Mouse (Mus musculus) intestine, embryonic 16.5 days (tissue): Measurements from ENCODE around the gene Cryba4. TPM values are rescaled to one million over a fixed set of nuclear protein-coding genes. Genes with fewer than 3 reads are reported as not detected.

Source experiments
- ATAC-seq: fragments of 200-750 bp; cut with Nextera tagmentation; 2 replicates; pipeline ENCODE4 v1.8.0; 2017; ENCODE audit warnings: moderate TSS enrichment, moderate library complexity
- H3K27ac ChIP-seq: fragments of 300-500 bp; sonication (generic); 2 replicates; pipeline ENCODE4 v1.5.1; 2014; ENCODE audit warnings: mild to moderate bottlenecking, low read length
- H3K27me3 ChIP-seq: fragments of 300-500 bp; sonication (generic); replicated peaks from 2 replicates; pipeline ENCODE4 v1.6.1; 2014; ENCODE audit warnings: low read length, control low read depth, mixed read lengths; ENCODE audit not compliant: control insufficient read depth, insufficient read depth
- H3K36me3 ChIP-seq: fragments of 300-500 bp; sonication (generic); 2 replicates; pipeline ENCODE4 v1.6.1; 2014; ENCODE audit warnings: low read length, control low read depth; ENCODE audit not compliant: control insufficient read depth, insufficient read depth
- H3K4me1 ChIP-seq: fragments of 300-500 bp; sonication (generic); 2 replicates; pipeline ENCODE4 v1.6.1; 2014; ENCODE audit warnings: low read length, control low read depth, mixed read lengths; ENCODE audit not compliant: control insufficient read depth, insufficient read depth
- H3K4me2 ChIP-seq: fragments of 300-500 bp; sonication (generic); 2 replicates; pipeline ENCODE4 v1.6.1; 2014; ENCODE audit warnings: low read depth, low read length, control low read depth
- H3K4me3 ChIP-seq: fragments of 300-500 bp; sonication (generic); 2 replicates; pipeline ENCODE4 v1.5.1; 2014; ENCODE audit warnings: mild to moderate bottlenecking, low read length
- H3K9ac ChIP-seq: fragments of 300-500 bp; sonication (generic); 2 replicates; pipeline ENCODE4 v1.6.1; 2014; ENCODE audit warnings: low read depth, low read length
- H3K9me3 ChIP-seq: fragments of 300-500 bp; sonication (generic); 2 replicates; pipeline ENCODE4 v1.6.1; 2016; ENCODE audit warnings: low read length, control low read depth; ENCODE audit not compliant: control insufficient read depth
- WGBS: fragments of 180-500 bp; shearing (Covaris S2); extraction: QIAGEN DNeasy Blood & Tissue Kit; methylation state at CpG from one replicate; pipeline ENCODE4 v1.1.7; 2014; 5-methylcytosine and 5-hydroxymethylcytosine counted together
- polyA plus RNA-seq: library from polyadenylated mRNA; unstranded; fragments of >200 nt; fragmentation: Nextera tagmentation; extraction: Ambion mirVana; gene quantifications from 2 replicates; pipeline ENCODE4 v1.2.1, GENCODE M21; 2015

Cryba4 gene
- polyA plus RNA-seq, 1 experiment from 2014 or later, result 1.5 TPM

- 86% methylated on average over 6 of the region's 6 CpGs for WGBS
- H3K4me2 ChIP-seq, result no peak overlapping the region
- H3K4me3 ChIP-seq, result no peak overlapping the region
- H3K27ac ChIP-seq, result no peak overlapping the region
- H3K9ac ChIP-seq, result no peak overlapping the region
- H3K27me3 ChIP-seq, result no peaks in the 10 kb centered on the region
- no peaks in the 10 kb centered on the region for H3K9me3 ChIP-seq
- no peaks in the 10 kb centered on the region for H3K4me1 ChIP-seq
- no peak for ATAC-seq
- no peaks in the 10 kb centered on the region for H3K36me3 ChIP-seq
These were observed 52.7 kb downstream of the Cryba4 start for GRCm38 (mm10) chr5:112199656-112200055.

Other genes with a start within 250 kb of the Cryba4 start
- 2.7 and 2.9 TPM in 2 replicates for gene Crybb1, start 3.3 kb upstream of the Cryba4 start, polyA plus RNA-seq
- 47.4 and 52.0 TPM in 2 replicates for gene Tpst2, start 24.2 kb upstream of the Cryba4 start, polyA plus RNA-seq
- 26.6 and 26.8 TPM in 2 replicates for gene Tfip11, start 73.8 kb upstream of the Cryba4 start, polyA plus RNA-seq
- 28.5 and 30.4 TPM in 2 replicates for gene Srrd, start 90.5 kb upstream of the Cryba4 start, polyA plus RNA-seq
- gene Hps4, start 90.6 kb upstream of the Cryba4 start, polyA plus RNA-seq, result 47.1 and 48.4 TPM in 2 replicates
- gene Gm6583, start 103.5 kb upstream of the Cryba4 start, polyA plus RNA-seq, result 0.06 and 0.22 TPM in 2 replicates
- gene Asphd2, start 142.3 kb upstream of the Cryba4 start, polyA plus RNA-seq, result 1.9 and 2.5 TPM in 2 replicates
- gene Gm6588, start 196.9 kb upstream of the Cryba4 start, polyA plus RNA-seq, result not detected in 2 replicates